Mouse (Mus musculus): ENCODE data around the gene Olfr605.
"Not testable (repeated sequence)": the region's sequence is repeated elsewhere in the genome, so short reads cannot be mapped to it uniquely, and the experiment has no call there.

Olfr605 gene

DNA sequence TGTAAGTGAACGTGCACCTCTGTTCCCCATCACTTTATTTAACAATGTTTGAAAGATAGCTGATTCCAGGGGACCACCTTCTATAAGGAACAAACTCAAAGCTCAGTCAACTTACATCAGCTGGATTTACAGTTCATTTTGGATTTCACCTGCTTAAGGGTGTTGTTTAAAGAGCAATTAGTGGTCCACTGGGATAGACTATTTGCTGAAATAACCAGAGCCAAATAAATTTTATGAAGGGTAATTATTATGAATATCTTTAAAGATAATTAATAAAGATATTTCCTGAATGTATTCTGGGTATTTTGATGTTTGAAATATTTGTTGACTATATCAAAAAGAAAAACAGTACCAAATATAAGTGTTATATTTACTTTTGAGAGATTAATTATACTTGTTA lies at the start of gene Olfr605:
Olfr605 (minus strand) TSS at position 101 of the 400 bp plus-strand sequence.
- DNase-seq (ENCODE audit: low read depth, low spot score), result no peak

GRCm38 (mm10) chr7:103477106-103477505 lies 31.9 kb upstream of the Olfr605 start:
- not testable (repeated sequence) for DNase-seq (ENCODE audit: low read depth, low spot score)

DNA sequence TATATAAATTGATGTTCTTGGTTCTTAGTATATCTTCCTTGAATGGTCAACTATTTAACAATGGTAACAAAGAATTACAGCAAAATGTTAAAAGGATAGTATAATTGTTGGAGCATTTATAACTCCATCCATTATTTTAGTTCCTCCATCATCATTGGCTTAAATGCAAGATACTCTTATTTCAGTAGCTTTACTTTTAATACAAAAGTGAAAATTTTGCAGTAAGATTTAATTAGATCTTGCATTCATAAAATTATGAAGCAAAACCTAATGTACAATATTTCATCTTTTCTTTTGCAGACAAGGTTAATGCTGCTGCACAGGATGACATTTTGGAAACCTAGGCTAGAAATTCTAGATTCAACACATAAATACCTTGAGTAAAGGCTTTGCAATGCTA lies 24.3 kb upstream of the Olfr605 start, which contains the start of gene Olfr608:
Olfr608 (plus strand) TSS at position 301 of the 400 bp plus-strand sequence.
- DNase-seq (ENCODE audit: low read depth, low spot score), result no peak

DNA sequence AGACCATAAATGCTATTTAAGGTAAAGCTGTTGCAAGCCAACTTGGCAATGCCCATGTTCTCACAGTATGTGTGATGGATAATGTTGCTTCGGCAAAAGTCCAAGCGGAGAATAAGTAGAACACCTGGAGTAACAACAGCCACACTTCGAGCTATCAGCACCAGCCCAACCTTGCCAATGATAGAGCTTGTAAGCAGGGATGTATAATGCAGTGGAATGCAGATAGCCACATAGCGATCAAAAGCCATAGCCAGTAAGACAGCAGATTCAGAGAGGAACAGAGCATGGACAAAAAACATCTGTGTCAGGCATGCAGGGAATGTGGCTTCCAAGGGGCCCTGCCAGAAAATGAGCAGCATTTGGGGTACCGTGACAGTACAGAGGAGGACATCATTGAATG lies 15.4 kb upstream of the Olfr605 start:
- DNase-seq (ENCODE audit: low read depth, low spot score), result no peak

- no peak for DNase-seq (ENCODE audit: low read depth, low spot score)
These were observed 3.5 kb upstream of the Olfr605 start, which contains the start of gene Olfr606 for GRCm38 (mm10) chr7:103448746-103449145. TSS of gene Olfr606 (plus strand) at chr7:103449046.

- not testable (repeated sequence) for DNase-seq (ENCODE audit: low read depth, low spot score)
These were observed 30.5 kb downstream of the Olfr605 start, which contains the start of gene Usp17lc for GRCm38 (mm10) chr7:103414772-103415171. TSS of gene Usp17lc (plus strand) at chr7:103415072.

DNA sequence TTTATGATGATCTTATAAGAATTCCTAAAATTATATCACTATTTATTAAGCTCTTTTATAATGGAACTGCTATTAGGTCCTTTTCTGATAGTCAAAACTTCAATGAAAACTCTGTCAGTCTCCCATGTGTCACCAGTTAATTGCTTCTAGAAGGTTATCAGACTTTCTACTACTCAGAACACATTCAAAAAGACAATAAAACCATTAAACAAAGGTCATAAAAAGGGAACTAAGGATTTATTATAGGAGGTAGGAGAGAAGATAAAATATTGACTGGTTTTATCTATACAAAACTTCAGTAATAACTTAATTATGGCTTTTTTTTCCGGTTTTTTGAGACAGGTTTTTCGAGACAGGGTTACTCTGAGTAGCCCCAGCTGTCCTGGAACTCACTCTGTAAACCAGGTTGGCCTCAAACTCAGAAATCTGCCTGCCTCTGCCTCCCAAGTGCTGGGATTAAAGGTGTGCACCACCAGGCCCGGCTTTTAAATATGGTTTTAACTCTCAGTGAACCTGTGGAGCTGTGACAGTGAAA lies 38.7 kb downstream of the Olfr605 start:
- not testable (repeated sequence) for DNase-seq (ENCODE audit: low read depth, low spot score)

- no peak for DNase-seq (ENCODE audit: low read depth, low spot score)
These were observed 46.3 kb downstream of the Olfr605 start for GRCm38 (mm10) chr7:103398981-103399380.

GRCm38 (mm10) chr7:103397758-103398157 lies 47.5 kb downstream of the Olfr605 start:
- no peak for DNase-seq (ENCODE audit: low read depth, low spot score)
